Mouse (Mus musculus) embryonic fibroblast, embryonic 13.5 days (primary cell): ENCODE measurements at regions not wholly inside any gene's neighbourhood (a gene's known extent, or its start where the extent isn't known, plus 50 kb on each side); places are given as distances from the start of the nearest gene placed in this dataset.

Experiments
- CTCF ChIP-seq: IDR thresholded peaks from 2 replicates; pipeline ENCODE4 v1.5.1; 2011; ENCODE audit warnings: mild to moderate bottlenecking, control low read depth, low read length, moderate library complexity, borderline replicate concordance; ENCODE audit not compliant: insufficient read depth
- POLR2A ChIP-seq: IDR thresholded peaks from 2 replicates; pipeline ENCODE4 v1.6.1; 2011; ENCODE audit warnings: low read depth, mild to moderate bottlenecking, control low read depth, low read length, moderate library complexity

- no peak for TF ChIP-seq CTCF
- no peak for TF ChIP-seq POLR2A
Observed at GRCm38 (mm10) chr3:52781521-52781920, 235.5 kb downstream of the Cog6 start.
